Mouse (Mus musculus): ENCODE results near the gene Vti1a. TPM values are rescaled to one million over a fixed set of nuclear protein-coding genes. Genes with fewer than 3 reads are reported as not detected.

Gene Vti1a
- total RNA-seq, 2 experiments from 2014 or later: 19.8 to 19.9 TPM

DNA sequence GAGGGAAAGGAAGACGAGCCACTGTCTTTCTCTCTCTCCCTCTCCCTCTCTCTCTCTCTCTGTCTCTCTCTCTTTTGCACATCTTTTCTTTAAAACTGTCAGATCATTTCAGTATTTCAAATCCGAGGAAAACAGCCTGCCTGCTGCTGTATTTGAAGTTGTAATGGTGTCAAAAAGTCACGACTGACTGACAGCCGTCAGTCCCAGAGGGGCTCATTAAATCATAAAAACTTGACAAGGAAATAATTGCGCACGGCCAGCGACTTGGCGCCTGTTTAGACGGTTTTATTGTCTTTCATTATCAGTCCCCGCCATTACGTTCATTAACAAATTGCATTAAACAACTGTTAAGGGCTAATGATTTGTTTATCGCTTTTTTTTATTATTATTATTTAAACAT lies 310.9 kb downstream of the Vti1a start:
- no peak for DNase-seq

DNA sequence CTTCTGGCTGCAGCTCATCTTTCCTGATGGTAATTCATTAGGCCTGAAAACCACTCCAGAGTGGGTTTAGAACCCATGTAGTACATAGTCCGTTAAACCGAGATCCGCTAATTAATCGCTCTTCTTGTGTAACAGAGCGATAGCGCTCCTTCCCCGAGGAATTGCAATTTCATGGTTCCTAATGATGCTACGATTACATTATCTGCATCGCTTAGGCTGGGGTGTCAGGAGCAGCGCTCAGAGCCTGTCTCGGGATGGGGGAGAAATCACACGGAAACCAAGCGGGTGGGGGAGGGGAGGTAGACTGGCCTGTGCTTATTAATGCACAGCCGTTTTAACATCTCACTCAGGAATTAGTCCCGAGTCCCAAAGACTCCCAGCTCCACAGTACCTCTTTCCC lies 319.4 kb downstream of the Vti1a start:
- no peak for DNase-seq

DNA sequence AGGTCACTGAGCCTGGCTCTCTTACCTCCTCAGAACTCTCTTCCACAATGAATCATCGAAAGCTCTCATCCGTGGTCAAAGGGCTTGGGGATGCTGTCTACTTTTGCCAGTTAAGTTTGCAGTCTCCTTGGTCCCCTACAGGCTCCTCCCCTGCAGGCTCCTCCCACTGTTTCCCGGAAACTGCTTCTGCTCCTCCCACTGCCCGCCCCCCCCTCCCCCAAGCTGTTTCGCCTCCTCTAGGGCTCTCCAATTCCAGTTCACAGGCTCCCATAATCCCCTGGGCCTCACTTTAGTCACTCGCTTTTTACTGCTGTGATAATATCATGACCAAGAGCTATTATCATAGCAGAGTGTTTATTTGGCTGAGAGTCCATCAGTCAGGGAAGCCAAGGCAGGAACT lies 324.2 kb downstream of the Vti1a start:
- no peak for DNase-seq

DNA sequence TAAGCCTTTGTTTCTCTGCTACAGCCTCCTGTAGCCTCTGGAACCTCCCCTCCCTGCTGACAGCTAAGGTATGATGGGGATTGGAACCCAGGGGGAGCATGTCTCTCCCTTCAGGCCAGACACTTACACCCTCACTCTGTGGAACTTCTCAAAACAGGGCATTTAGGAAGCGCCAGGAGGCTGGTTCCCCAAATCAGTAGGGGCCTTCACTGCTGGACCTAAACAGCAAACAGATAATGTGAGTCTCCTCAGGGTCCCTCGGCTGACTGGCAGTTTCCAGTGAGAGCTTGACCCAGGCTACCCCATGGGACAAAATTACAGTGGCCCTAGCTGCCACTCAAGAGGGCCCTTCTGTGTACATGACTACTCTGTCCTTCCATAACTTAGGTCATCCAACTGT lies 325.8 kb downstream of the Vti1a start:
- no peak for DNase-seq

DNA sequence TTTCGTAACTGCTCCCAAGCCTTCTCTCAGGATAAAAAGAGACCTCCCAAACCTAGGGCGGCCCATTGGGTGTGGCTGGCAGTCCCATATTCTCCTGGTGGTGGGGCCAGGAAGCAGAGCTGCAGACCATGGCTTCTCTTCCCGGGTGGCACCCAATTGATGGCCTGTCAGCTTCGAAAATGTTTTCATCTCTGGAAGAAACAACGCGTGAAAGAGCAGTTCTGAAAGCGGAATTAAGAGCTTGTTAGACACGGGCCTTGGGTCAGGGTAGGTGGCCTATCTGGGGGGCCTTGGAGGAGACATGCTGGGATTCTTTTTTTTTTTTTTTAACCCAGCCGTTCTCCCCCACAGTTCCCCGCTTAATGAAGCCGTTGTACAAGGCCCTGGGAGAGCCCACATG lies 326.3 kb downstream of the Vti1a start:
- DNase-seq: no peak

DNA sequence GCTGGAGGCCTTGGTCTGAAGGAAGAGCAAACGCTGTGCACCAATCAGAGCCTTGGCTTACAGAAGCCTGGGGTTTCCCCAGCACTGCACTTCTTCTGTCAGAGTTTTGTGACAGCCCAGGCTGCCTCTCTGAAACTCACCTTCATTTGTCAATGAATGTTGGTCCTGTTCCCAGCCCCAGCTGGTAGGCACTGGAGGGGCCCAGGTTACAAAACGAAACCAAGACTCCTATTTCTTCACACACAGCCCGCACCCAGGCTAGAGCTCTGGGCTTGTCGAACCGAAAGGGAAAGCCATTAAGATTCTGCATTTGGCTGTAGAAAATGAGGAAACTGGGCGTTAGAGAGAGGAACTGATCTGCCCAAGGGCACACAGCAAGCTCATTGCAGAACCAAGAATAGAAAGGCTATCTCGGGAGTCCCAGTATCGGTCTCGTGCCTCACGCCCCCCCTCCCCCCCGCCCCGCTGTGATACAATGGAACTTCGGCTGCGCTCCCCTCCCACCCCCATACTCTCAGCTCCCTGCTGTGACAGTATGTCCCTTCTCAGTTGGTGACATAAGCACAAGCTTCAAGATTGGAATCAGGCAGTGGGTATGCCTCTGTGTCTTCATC lies 327.3 kb downstream of the Vti1a start:
- peak; percentile 68 for DNase-seq

DNA sequence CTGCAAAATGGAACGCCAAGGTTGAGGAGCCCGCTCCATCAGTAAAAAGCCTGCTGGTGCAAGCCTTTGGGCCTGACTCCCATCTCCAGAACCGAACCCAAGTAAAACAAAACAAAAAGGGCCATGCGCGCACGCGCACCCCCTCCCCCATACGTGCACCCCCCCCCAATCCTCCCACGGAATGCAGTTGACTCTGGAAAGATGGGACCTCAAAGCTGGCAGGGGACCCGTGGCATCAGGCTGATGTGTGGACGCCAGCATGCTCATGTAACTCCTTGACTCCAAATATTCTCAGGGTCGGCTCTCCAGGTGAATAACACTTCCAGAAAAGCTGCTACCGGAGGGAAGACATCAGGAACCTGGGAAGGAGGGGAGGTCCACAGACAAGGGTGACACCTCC lies 327.8 kb downstream of the Vti1a start:
- peak; percentile 14 for DNase-seq

DNA sequence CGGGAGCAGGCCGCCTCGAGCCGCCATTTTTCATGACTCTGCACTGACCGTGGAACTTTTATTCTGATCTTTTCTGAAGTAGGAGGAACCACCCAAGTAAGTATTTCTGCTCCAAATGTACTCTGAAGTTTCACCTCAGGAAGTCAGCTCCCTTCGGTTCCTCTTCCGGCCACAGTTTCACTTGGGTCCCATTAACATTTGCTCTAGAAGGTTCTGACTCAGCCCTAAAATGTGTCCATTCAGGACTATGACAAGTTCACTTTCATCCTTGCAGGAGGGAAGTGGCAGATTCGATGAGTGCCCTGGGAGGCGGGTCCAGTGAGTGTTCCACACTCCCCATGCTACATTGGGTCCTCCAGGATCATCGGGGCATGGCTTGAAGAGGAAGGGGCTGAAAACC lies 333.3 kb downstream of the Vti1a start:
- no peak for DNase-seq

DNA sequence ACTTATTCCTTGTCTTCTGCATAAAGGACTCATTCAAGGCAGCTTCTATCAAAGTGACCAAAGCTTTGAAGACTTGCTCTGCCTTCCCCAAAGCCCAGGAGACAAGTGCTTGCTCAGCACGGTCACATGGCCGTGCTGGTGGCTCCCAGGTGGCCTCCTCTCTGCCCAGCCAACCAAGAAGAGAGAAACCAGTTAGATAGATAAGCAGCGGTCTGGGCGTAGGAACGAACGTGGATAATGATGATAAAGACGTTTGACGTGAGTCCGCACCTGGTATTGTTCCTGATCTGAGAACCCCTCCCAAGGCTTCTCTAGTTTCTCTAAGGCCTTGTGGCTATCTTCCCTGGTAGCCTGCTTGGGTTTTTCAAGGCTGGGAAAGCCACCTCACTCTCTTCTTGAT lies 334.9 kb downstream of the Vti1a start:
- DNase-seq: no peak

DNA sequence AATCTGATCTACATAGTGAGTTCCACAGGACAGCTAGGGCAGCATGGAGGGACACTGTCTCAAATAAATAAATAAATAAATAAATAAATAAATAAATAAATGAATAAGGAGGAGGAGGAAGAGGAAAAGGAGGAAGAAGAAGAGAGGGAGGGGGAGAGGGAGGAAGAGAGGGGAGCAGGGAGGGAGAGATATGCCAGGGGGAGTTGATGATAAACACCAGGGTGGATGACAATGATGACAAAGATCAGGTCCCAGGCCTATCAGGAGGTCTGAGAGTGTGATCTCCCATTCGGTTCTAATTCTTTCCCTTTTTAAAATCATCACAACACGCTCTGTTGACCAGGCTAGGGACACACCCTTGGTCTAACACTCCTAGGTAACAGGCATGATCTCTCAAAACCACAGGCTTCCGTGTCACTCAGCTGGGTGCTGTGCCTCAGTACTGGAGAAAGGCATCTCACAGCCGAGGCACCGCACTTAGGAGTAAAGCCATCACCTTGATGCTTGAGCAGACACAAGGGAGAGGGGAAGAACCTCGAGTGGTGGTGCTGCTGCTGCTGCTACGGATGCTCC lies 336.7 kb downstream of the Vti1a start:
- no peak for DNase-seq

DNA sequence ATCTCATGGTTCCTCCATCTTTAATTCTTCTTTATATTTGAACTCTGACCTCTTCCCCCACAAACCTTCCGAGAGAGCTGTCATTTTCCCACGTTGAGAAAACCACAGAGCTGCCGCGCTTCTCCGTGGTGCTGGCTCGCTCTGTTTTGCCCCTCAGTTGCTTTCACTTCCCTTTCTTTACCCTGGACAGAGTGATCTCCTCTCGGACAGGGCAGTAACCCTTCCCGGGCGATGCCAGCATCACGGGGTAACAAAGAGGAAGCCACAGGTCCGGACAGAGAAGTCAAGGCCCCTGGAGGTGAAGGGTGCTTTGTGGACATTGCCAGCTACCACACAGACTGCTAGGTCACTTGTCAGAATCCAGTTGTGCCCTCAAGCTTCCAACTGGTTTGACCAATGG lies 344.1 kb downstream of the Vti1a start:
- peak; percentile 15 for DNase-seq

DNA sequence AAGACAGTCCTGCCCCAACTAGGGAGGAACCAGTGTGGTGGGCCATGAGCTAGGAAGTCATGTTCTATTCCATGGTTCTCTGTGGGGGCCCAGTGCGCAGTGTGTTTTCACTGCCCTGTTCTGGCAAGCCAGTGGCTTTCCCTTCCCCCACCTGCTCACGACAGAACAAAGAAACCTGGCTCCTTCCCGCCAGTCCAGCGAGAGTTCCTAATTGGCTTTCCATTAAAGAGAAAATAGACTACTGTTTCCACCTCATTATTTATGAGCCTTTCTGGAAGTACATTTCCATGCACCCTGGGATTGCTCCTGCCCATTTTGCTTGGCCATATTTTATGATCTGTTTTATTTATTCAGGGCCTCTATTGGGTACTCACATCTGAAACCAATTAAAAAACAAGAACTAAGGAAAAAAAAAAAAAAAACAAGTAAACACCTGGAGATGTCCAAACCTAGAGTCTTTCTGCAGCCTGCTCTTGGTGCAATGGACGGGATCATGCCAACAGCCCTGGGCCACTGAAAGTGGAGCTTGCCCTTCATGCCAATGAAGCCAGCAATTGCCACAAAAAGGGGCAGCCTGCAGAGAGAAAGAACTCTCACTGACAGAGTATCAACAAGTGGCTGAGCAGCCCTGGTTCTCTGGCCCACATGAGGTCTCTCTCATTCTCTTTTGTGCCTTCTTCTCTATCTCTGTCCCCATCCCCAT lies 346.6 kb downstream of the Vti1a start:
- no peak for DNase-seq

DNA sequence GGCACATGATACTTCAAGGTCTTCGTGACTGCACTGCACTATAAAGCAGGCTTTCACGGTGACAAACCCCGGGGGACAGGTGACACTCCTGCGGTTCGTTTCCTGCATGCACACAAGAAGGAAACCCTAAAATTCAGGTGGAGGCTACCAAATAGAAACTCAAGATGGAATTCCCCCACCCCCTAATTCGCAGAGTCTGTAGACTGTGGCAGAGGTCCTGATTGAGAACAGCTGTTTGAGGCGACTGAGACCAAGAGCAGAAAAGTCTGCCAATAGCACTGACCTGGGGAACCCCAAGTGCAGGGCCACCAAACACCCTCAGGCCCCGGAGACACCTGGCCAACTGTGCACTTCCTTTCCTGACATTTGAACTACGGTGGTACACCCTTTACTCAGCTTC lies 351.7 kb downstream of the Vti1a start:
- DNase-seq: no peak

DNA sequence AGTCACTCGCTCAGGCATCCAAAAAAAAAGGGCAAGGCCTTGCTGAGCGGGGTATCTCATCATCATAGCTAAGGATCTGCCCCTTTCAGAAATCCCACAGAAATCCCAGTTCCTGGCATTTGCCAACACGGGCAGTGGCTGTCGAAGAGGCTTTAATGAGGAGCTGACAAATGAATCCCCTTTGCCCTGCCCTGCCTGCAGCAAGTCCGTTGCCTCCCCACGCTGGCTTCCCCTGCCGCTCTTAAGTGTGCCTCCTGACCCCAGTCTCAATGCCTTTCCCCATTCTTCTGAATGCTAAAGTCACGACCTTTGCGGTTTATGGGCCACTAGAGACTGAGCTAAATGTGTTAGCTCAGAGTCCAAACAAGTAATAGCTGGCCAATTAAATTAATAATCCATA lies 352.8 kb downstream of the Vti1a start:
- DNase-seq: no peak

Other genes starting within 250 kb of the Vti1a start
- gene Gpam, start 189.1 kb upstream of the Vti1a start, total RNA-seq (2021): 10 to 100 TPM; 61.4 to 62.7 TPM
- under 1 TPM in 1 of 2 experiments, not detected in 1; 0.19 TPM for gene Tectb, start 135.6 kb upstream of the Vti1a start, total RNA-seq (2021)
- gene Gucy2g, start 75.1 kb upstream of the Vti1a start, total RNA-seq (2021): not detected
- gene Acsl5, start 64.4 kb upstream of the Vti1a start, total RNA-seq (2021): 10 to 100 TPM; 17.6 to 20.1 TPM
- gene Zdhhc6, start 263 bp upstream of the Vti1a start, total RNA-seq (2021): 10 to 100 TPM; 25.9 to 28.0 TPM